Mouse (Mus musculus) lung, adult 10 weeks (tissue): Measurements from ENCODE around the gene Plod2. TPM values are rescaled to one million over a fixed set of nuclear protein-coding genes. Genes with fewer than 3 reads are reported as not detected.

ENCODE experiments used
- polyA plus RNA-seq: library from polyadenylated mRNA; stranded (reverse); fragments of 350-450 nt; fragmentation: Illumina TruSeq; extraction: RNeasy Lipid Tissue Mini Kit (QIAGEN cat#74804); gene quantifications from one replicate; pipeline ENCODE4 v1.2.3, GENCODE M21; 2014; ENCODE audit warnings: low read depth, low replicate concordance; ENCODE audit not compliant: insufficient read depth

The Plod2 gene
- polyA plus RNA-seq: 16.0 TPM

GRCm38 (mm10) chr9:92541977-92542561 is at the start of gene Plod2:
Plod2 (plus strand) TSS chr9:92542223.

Other genes starting within 250 kb of the Plod2 start
- gene 1700057G04Rik, start 232.8 kb upstream of the Plod2 start, polyA plus RNA-seq: not detected
- 21.2 TPM for gene Plscr4, start 84.8 kb upstream of the Plod2 start, polyA plus RNA-seq